Mouse (Mus musculus) spleen, adult 12 weeks (tissue): ENCODE results near the gene Nf2.

Source experiments
- DNase-seq: peaks from one replicate; pipeline ENCODE4 v3.0.0; 2022; ENCODE audit warnings: low spot score

Gene Nf2

DNA sequence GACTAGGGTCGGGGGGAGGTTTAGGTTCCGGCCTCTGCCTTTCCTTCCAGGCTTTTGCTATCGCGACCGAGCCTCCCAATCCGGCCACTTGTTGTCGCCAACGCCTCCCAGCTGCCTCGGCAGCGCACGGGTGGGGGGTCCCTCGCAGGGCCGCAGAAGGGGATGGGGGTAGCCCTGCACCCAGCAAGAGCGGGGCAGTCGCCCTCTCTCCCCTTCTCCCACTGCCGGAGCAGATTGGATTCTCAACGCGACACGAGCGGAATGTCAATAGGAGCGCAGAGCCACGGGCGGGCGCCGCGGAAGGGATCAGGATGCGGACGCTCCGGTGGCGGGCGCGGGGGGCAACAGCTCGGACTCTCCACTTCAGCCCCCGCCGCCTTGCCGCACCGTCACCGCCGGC, 103.4 kb downstream of the Nf2 start:
- no peak for DNase-seq

DNA sequence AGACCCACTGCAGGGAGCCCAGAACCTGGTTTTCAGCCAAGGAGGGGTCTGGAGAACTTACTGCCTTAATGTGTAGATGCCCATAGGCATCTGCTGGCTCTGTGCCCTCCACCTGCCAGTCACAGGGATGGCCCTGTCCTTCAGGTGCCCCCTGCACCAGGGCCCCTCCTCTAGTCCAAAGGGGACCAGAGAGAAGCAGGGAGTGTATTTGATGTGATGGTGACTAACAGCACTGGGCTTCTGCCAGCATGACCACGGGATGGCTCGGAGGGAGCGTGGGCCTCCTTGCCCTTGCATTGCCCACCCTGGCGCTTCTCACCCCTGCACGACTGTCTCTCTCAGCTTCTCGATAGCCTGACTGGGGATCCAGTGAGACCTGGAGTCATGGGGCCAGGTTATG, 104.6 kb downstream of the Nf2 start:
- no peak for DNase-seq

DNA sequence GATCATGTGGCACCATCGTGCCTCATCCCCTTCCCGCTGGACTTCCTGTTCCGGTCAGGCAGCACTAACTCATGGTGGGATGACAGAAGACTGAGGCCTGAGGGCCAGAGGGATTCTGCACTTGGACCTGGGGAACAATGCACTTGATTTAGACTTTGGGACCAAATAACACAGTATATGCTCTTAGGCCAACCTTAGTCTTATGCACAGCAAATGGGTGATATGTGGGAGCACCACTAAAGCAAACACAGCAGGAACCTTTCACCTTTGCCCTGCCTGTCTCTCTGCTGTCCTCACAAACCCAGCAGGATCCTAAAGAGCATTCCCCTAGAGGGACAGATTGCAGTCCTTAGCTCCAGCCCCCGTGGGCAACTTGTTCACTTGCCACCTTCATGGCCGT, 108.6 kb downstream of the Nf2 start:
- no peak for DNase-seq

DNA sequence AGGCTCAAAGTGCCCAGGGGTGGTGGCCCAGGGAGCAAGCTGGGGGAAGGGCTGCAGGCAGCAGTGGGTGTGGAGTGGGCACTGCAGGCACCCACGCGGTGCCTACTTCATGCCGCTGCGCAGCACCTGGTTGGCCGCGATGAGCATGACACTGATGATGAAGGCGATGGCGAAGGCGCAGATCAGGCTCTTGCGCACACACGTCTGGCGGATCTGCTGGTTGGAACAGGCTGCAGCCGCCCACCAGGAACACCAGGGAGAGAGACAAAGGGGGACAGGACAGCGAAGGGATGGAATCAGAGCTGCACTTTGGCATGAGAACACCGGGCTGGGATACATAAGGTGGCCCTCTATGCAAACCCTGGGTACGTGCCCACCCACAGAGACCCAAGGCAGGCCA, 110.6 kb downstream of the Nf2 start:
- DNase-seq: no peak

DNA sequence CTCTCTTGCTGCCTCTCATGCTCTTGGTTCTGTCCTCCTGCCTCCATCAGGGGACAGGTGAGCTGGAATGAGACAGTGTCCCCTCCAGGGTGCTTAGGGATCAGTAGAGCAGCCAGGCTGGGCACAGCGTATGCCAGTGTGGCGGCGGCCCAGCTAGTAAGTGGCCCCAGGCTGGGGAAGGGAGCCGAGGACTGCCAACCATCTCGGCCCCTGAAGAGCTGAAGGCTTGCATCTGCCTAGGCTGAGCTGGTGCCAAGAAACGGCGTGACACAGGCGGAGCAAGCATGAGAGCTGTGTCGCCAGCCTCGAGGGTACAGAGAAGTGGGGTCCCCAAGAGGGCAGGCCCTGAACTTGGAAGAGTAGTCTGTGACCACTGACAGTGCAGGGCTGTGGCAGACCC, 111.7 kb downstream of the Nf2 start:
- DNase-seq: no peak

DNA sequence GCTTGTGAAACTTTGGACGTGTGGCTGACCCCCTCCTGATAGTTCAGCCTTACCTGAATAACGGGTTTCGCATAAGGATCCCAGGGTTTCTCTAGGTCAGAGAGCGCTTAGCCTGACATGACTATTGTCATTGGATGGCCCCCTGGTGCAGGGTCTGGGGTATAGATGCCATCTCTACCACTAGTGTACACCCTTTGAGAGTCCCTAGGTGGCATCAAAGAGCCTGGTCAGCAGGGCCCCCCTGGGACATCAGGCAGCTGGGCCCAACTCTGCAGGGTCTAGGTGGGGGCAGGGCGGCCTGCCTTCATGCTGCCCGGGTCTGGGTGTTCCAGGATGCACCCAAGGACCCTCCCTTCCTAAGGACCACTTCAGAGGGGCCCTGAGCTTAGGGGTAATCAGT, 113.0 kb downstream of the Nf2 start:
- no peak for DNase-seq

DNA sequence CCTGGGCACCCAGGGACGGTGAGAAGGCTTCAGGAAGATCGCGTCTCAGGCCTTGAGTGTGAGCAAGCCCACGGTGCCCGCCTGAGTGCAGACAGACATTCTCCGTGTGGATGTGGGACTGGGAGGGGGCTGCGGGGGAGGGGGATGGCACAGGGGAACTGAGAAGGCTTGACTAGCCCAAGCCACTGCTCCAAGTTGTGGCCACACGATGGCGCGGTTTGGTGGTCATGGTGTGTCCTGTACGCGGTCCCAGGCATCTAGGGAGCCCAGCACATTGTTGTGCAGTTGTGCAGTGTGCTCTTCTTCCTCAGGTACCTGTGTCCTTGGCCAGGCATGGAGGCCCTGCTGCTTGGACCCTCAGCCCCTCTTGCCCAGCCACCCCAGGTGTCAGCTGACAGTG, 115.2 kb downstream of the Nf2 start:
- DNase-seq: no peak

DNA sequence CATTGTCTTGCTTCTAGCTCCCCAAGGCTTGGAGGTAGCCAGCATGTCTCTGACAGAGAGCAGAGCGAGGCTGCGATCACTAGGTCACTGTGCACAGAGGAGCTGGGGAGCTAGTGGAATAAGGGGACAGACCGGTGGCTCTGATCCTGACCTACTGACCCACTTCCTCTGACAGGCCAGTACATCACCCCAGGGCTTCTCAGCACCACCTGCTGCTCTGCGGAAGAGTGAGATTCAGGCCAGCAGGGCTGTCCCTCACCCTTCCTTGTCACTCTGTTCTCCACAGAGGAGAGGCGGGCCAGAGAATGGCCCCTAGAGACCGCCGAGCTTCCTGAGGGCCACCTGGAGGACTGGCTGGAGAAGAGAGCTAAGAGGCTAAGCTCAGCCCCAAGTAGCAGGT, 117.6 kb downstream of the Nf2 start:
- no peak for DNase-seq

DNA sequence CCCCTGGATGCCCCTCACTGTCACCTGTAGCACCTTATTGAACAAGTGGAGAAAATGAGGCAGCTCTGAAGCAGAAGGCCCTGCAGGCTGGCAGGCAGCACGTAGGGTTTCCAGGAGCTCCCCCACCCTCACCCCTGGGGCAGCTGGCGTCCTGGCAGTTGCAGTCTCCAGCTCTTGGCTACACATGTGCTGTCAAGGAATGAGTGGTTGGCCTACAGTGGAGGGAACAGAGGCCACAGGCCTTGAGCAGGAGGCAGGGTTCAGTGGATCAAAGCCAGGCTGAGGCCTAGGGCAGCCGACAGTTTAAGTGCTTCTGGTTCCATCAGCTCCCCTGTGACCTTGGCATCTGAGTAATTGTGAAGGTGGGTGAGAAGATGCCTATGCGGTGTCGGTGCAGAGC, 118.4 kb downstream of the Nf2 start:
- DNase-seq: no peak

DNA sequence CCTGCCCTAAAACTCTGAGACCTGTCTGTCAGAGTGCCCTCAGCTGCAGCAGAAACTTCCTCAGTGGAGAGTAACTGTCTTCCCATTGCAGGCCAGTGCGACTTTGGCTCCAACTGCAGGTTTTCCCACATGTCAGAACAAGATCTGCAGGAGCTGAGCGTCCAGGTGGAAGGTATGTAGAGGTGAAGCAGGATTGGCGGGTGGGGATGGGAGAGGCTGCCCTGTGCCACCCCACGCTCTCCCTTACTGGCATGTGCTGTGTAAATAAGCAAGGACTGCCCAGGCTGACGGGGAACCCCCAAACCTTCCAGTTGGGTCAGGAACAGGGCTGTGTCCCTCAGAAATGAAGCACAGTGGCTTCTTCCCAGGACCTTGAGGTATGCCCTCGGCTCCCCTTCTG, 119.2 kb downstream of the Nf2 start:
- DNase-seq: no peak

DNA sequence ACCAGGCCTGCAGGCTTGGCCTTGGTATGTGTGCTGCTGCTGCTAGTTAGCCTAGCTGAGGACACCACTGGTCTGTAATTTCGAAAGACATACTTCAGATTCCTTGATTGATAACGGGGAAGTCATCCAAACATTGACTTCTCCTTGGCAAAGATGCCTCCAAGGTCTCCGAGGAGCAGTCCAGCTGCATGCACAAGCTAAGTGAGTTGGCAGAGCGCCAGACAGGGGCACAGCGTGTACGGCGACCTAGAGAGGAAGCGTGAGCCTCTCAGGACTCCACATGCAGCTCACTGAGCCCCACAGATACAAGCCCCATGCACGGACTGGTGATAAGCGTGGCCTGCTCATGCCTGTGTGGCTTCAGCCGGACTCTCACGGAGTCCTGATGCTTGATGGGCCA, 119.7 kb downstream of the Nf2 start:
- no peak for DNase-seq

DNA sequence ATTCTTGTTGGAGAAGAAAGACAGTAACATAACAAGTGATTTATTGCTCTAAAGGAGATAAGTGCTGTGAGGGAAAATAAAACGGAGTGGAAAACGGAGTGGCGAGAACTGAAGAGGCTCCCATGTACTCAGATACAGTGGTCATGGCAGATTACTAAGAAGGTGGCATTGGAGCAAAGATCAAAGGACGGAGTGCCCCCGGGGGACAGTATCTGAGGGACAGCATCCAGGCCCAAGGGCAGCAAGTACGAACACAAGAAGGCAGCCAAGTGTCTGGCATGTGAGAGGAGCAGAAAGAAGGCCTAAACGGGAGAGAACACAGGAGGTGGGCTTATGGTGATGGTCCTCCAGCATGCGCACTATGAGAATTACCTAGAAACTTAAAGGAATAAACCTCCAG, 127.6 kb downstream of the Nf2 start:
- DNase-seq: no peak

DNA sequence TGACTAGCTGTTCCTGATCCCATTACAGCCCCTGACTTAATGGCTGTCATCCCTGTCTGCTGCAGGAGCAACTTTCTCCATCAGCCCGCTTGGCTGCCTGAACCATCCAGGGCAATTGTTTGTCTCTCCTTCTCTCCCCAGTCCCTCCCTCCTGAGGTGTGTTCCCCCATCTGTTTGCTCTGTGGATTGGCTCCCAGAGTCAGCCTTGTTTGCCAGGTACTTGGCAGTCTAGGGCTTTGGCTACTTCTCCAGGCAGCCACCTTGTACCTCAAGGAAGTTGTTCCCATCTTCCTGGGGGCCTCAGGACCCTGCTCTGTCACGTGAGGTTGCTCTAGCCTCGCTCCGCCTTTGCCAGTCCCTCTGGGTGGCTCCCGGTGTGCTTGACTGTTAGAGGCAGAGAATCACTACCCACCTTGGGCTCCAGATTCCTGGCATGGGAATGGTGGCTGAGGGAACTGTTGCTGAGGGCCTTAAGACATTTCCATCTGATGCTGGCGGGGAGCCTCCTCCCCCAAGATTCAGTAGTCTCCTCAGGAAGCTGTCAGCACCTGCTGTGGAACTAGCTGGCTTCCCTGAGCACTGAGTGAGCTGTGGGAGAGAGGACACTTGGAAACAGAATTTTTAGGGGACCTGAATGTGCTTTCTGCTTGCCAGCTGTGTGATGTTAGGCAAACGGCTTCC, 128.3 kb downstream of the Nf2 start:
- no peak for DNase-seq

DNA sequence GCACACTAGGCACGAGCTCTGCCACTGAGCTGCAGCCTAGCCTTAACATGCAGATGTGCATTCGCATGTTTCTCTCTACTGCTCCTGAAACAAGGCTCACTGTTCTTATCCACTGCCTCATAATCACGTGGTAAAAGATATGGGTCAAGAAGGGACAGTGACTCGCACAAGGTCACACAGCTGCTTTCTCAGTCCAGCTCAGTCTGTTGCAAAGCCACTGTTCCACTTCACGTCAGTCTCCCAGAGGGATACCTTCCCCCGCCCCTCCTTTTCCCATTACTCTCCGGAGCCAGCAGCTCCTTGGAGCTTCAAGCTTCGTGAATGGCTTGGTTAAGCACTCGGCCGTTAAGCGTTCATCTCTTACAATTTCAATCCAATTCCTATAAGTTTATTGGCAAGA, 128.9 kb downstream of the Nf2 start:
- no peak for DNase-seq

DNA sequence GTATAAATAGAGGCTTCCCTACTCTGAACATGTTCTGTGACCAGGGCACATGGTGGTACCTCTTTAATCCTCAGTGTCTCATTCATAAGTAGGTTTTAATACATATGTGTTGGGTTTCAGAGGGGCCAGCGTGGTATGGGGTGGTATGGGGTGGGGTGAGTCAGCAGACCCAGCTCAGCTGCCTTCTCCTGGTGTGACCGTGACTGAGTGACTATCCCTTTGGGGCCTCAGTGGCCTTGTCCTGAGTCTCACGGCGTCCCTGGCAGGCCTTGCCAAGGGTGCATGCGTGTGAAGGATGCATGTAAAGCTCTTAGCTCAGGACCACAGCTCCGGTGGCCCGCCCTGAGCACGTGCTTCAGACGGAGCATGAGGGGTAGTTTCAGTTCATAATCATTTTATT, 129.4 kb downstream of the Nf2 start:
- DNase-seq: no peak

DNA sequence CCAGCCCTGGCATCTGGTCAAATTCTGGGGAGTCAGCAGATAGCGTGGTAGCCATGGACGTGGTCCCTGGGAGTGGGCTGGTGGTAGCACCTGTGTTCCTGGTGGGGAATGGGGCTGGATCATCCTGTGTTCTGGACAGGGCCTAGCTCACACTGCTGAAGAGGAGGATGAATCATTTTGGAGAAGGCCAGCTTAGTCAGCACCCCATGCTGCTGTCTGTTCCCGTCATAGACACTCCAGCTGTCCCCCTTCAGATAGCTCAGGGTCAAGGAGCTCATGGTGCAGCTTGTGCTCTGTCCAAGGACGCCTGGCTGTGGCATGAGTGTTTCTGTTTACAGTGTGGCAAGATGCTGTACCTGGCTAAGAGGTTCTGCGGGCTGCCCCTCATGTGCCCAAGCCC, 130.8 kb downstream of the Nf2 start:
- no peak for DNase-seq

DNA sequence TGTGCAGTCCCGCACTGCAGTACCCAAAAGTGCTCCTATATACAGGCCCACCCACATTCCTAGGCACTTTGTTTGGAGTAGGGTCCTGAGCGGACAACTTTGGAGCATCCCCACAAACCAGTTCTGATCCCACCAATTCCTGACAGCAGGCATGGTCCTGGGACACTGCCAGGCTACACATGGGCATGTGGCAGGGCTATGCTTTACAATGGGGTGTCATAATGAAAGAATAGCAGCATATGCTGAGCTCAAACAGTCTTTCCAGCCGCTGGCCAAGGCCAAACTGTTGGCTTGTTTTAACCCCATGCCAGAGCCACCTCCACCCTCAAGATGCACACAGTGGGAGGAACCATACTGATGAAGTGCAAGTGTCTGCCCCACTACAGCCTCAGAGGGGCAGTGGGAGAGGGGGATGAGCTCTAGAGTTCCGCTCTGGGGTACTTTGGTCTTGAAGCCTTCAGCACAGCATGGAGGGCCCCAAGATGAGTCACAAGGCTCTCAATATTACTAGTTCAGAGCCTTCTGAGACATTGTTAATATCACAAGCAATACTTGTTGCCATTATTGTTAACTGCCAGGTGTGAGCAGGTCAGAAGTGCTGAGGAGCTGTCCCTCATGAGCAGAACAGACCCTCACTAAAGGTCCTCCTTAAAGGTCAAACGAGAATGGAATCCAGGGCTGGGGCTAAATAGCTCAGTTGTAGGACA, 132.7 kb downstream of the Nf2 start:
- no peak for DNase-seq
